Mouse (Mus musculus) gastrocnemius, postnatal 10 days (tissue): Measurements from ENCODE around the gene Clcnka. TPM values are rescaled to one million over a fixed set of nuclear protein-coding genes. Genes with fewer than 3 reads are reported as not detected.

ENCODE experiments used
- DNase-seq: peaks from one replicate; pipeline ENCODE4 v3.0.0; 2021; ENCODE audit warnings: mixed read lengths
- total RNA-seq, 2 experiments: library from RNA; stranded (reverse); gene quantifications; 2 replicates each; pipeline ENCODE4 v1.2.3; 2021

Gene Clcnka
- total RNA-seq, 2 experiments from 2014 or later: 1.2 to 1.3 TPM

DNA sequence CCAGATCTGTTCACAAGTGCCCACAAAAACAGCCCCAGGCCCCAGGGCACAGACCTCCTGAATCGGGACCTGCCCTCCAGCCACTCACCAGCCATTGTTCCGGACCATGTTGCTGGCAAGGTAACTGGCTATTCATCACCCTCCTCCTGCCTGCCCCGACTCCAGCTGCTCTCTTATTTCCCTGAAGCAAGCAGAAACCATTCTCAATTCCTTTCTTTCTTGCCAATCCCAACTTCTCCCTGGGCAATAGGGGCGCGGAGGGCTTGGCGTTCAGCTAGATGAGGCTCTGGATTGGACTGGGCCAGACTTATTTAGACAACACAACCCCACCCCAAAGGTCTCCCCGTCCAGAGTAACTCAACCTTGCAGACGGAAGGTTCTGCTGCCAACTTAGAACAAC lies 18.9 kb downstream of the Clcnka start:
- DNase-seq: no peak

GRCm38 (mm10) chr4:141372426-141372825 lies 26.1 kb downstream of the Clcnka start:
- no peak for DNase-seq

GRCm38 (mm10) chr4:141367997-141368791 lies 30.3 kb downstream of the Clcnka start, which contains the start of gene Fam131c:
Fam131c (plus strand) TSS chr4:141368220.
- no peak for DNase-seq

DNA sequence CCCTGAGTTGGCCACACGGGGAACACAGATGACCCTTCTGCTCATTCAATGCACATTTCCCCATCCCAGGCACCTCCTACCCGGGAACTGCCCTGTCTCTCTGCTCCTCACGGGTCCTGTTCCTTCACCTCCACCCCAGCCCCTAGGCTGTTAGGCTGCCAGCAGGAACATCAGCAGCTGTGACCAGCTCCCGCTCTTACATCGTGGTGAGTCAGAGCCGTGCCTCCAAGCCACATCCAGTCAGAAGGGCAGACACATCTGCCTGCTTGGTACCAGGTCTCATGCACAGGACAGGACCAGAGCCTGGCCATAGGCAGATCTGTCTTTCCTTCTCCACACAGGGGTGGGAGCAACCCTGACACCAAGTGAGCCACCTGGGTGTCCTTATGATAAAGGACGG lies 32.6 kb downstream of the Clcnka start:
- no peak for DNase-seq

DNA sequence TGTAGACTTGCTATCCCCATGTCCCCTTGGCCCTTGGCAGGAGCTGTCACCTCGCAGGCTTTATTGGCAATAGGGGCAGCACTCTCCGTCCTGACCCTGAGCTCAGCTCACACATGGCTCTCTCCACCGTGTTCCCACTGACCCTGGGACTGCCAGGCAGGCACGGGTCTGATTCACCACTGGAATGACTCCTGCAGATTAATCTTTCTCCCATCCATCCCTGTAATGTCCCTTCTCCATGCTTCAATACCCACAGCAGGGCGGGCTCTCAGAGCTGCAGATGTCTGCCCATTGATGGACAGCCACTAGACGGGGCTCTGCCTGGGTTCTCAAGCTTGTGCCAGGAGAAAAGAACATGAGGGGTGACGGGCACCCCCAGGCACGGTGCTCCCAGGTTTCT lies 33.4 kb downstream of the Clcnka start:
- no peak for DNase-seq

- DNase-seq: peak; percentile 86
Measured at GRCm38 (mm10) chr4:141362937-141363548, 35.5 kb downstream of the Clcnka start.

GRCm38 (mm10) chr4:141360846-141361245 lies 37.7 kb downstream of the Clcnka start:
- no peak for DNase-seq

- no peak for DNase-seq
Measured at GRCm38 (mm10) chr4:141359222-141359621, 39.3 kb downstream of the Clcnka start.

- no peak for DNase-seq
Measured at GRCm38 (mm10) chr4:141357811-141358210, 40.7 kb downstream of the Clcnka start.

- no peak for DNase-seq
Measured at GRCm38 (mm10) chr4:141353868-141354267, 44.7 kb downstream of the Clcnka start.

- DNase-seq: no peak
Measured at GRCm38 (mm10) chr4:141352986-141353385, 45.5 kb downstream of the Clcnka start.

DNA sequence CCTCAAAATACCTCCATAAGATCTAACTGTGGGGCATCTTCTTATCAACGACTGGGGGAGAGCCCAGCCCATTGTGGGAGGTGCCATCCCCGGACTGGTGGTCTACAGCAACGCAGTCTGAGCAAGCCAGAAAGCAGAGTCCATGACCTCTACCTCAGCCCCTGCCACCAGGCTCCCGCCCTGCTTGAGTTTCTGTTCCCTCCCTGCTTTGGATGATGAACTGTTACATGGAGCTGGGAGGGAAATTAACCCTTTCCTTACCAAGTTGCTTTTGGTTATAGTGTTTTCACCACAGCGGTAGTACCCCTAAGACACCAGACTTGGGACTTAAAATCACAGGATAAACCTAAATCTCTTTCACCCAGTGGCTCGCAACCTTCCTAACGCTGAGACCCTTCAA lies 46.6 kb downstream of the Clcnka start:
- DNase-seq: no peak

DNA sequence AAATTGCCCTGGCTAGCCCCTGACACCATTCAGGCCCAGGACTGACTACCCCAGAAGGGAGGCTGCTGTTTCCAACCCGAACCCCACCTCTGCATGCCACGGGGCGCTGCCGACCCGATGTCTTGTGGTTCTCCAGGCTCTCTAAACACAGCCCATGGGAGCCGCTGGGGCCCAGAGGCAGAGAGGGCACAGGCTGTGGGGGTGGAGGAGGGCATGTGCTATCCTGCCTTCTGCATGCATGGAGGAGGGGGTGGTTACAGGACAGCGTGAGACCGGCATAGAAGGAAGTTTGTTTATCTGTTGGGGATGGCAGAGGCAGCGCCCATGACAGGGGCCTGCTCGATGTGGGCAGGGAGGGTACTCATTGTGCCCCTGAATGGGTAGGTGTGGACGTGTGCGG lies 48.5 kb downstream of the Clcnka start:
- DNase-seq: no peak

DNA sequence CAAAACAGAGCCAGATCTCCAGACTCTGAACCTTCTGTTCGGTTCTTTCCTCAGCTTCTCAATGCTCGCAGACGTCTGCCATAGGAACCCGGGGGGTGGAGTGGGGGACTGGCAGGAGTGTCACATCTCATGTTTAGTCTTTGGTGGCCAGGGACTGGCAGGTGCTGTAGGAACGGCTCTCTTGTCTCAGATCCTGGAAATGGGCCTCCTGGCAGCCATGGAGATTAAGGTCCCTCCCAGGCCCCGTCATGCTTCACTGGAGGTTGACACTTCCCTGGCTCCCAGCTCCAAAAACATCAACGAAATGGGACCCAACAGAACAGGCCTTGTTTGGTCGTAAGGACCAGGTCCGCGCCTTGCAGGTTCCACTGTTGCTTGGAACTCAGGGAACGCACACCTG lies 49.9 kb downstream of the Clcnka start:
- DNase-seq: no peak

DNA sequence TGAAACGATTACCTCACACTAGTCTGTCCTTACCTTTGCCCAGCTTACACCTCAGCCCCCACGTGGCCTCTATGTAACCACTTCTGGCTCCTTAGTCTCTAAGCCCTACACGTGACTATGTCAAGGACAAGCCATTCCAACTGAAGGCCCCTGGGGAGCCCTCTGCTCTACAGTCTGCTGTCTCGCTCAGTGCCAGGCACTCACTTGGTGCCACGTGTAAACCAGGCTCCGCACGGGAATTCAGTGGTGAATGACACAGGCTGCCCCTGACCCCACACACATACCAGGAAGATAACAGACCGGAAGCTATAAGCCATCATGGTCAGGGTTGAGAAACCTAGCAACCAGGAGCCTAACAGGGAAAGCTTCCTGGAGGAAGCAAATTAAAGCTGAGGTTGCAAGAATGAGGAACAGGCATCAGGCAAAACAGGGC lies 51.1 kb downstream of the Clcnka start:
- DNase-seq: no peak

DNA sequence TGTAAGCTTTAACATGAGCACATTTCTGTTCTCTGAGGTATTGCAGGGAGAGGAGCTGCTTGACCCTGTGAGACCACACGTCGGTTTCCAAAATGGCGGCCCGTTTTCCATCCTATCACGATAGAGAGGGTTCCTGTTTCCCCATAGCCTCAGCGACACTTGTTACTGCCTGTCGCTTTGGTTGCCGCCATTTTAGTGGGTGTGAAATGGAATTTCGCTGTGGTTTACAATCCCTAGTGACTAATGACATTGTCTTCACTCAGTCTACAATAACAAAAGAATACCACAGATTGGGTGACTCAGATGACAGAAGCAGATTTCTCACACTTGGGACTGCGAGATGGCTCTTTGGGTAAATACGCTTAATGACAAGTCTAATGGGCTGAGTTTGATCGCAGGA lies 53.3 kb downstream of the Clcnka start:
- no peak for DNase-seq

- no peak for DNase-seq
Measured at GRCm38 (mm10) chr4:141343515-141343914, 55.0 kb downstream of the Clcnka start.

GRCm38 (mm10) chr4:141341477-141341876 lies 57.0 kb downstream of the Clcnka start:
- no peak for DNase-seq

DNA sequence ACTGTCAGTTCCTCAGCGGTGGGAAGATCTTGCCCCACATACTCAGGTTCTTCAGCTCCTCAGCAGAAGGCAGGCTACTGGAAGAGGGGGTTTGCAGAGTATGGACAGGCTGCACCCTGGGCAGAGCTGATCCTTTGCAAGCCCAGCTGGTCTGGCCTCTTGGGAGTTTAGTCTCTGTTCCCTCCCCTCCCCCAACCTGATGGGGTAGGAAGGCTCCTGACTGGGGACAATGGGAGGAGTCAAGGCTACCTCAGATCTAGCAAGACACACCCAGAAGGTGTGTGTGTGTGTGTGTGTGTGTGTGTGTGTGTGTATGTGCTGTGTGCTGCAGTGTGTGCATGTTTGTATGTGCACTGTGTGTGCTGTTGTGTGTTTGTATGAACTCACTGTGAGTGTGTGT lies 59.7 kb downstream of the Clcnka start:
- no peak for DNase-seq

DNA sequence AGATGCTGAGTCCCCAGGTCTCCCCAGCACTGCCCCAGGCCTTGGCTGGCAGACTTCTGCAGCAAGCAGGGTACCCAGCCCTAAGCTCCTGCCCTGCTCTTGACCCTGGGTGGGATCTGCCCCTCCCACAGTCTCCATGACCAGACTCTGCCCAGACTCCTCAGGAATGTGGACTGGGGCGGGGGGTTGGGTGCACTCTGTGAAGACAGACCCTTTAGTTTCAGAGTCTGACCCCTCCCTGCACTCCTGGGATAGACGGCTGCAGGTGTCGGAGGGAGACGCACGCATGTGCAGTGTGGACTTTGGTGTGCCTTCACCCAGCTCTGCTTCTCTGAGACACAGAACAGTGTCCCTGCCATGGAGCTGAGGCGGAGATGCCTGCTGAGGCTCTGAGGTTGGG lies 60.5 kb downstream of the Clcnka start:
- no peak for DNase-seq

DNA sequence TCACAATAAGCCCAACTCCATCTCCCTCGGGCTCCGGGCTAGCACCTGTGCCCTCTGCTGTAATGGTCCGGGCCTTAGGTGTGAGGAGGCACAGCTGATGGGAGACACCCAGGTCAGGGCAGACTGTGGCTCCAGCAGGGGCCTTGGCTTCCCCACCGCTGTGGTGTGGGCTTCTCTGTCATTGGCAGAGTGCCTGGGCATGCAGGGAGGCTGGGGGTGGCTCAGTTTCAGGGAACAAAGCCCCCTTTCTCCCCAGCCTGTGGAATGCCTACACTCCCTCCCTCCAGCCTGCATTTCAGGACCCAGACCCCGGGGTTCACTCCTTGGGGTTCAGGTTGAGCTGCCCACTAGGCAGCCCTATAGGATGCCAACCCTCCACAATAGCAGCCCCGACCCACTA lies 62.3 kb downstream of the Clcnka start:
- DNase-seq: no peak

DNA sequence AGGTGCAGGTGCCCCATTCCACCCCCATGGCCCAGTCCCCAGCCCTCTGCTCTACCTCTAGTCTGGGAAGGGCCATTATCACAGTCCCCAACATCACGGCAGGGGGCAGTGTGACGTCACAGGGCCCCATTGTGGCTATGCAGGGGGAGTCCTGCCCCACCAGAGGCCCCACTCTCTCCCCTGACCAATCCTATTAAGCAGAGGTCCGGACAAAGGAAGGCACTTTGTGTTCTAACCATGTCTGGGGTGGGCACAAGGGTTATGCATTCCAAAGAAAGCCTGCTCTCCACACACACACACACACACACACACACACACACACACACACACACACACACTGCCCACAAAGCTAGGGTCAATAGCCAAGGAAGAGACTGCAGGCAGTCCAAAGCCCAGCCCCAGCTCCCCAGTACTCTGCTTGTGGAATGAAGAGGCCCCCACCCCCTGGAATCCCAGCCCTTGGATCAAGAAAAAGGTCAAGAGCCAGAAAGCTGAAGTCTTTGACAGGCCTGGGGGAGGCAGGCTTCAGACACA lies 63.2 kb downstream of the Clcnka start:
- DNase-seq: no peak

- no peak for DNase-seq
Measured at GRCm38 (mm10) chr4:141334695-141335094, 63.8 kb downstream of the Clcnka start.
